In genomic region chr2:151605437-151605987, GRCm38 (mm10) we compare ENCODE assay signal across 9 mouse cellular contexts. TPM values are rescaled to one million over a fixed set of nuclear protein-coding genes. Genes with fewer than 3 reads are reported as not detected.
DNase-seq lines count a peak whose midpoint lies in the region; ATAC-seq lines count a peak whose summit lies in the region.
"Had no signal": no experiment of that assay in that cellular context is flagged by ENCODE, and none has a peak within 500 bp of the region (broad histone marks: within the 10 kb centered on the region; RNA-seq: fewer than 3 reads in every experiment).

No protein-coding gene starts in this region.

- H3K27ac ChIP-seq in heart, embryonic 15.5 days: no peak overlapping the region
- H3K27ac ChIP-seq: liver, embryonic 15.5 days had no signal

- no peak overlapping the region for H3K4me3 ChIP-seq in heart, embryonic 15.5 days
- H3K4me3 ChIP-seq: liver, embryonic 15.5 days had no signal

- WGBS in heart, embryonic 15.5 days: 35% methylated on average over 11 of the region's 11 CpGs

- DNase-seq in heart, adult 18-20 months: no peak
- DNase-seq in cerebellum, postnatal 10 days: peak; percentile 76 to 81
- DNase-seq in frontal cortex, postnatal 10 days (ENCODE audit: low spot score in 2 of 2): peak; percentile 65 to 77
- DNase-seq in layer of hippocampus, postnatal 14 days (ENCODE audit: low spot score in 2 of 2): peak; percentile 65 to 83
- no peak for DNase-seq in kidney, adult 18-20 months

- H3K36me3 ChIP-seq in heart, embryonic 15.5 days: no peaks in the 10 kb centered on the region
- H3K36me3 ChIP-seq: liver, embryonic 15.5 days had no signal

- no peaks in the 10 kb centered on the region for H3K9me3 ChIP-seq in heart, embryonic 15.5 days (replicated peaks)
- H3K9me3 ChIP-seq: liver, embryonic 15.5 days had no signal

- H3K9ac ChIP-seq in heart, embryonic 15.5 days: no peak overlapping the region
- H3K9ac ChIP-seq: liver, embryonic 15.5 days had no signal

- 0 out of 2 replicates have a peak, but pooled peaks have one; percentile 7 for ATAC-seq in heart, embryonic 15.5 days (replicated peaks; ENCODE audit: insufficient number of reproducible peaks, insufficient read depth, low FRiP score, low read depth)
- peak; percentile 71 for ATAC-seq in megakaryocyte progenitor cell, adult 5-6 weeks (replicated peaks; ENCODE audit: poor library complexity)
- ATAC-seq in erythroblast, adult 5-6 weeks (replicated peaks; ENCODE audit: low FRiP score, poor library complexity, severe bottlenecking): no peak

- peaks cover 13% of the 10 kb centered on the region; the same call in 1 of the 2 replicates for H3K27me3 ChIP-seq in heart, embryonic 15.5 days

- no peaks in the 10 kb centered on the region; the same call in 1 of the 2 replicates for H3K4me1 ChIP-seq in heart, embryonic 15.5 days (replicated peaks)
- H3K4me1 ChIP-seq: liver, embryonic 15.5 days had no signal

- H3K4me2 ChIP-seq in heart, embryonic 15.5 days: no peak overlapping the region
- H3K4me2 ChIP-seq: liver, embryonic 15.5 days had no signal

RNA-seq across cellular contexts. Expression of gene Snph, which starts 26.9 kb away (rescaled TPM):
- 0.18 and 0.25 TPM in 2 replicates for polyA plus RNA-seq in heart, embryonic 15.5 days (2015; fragmentation: Nextera tagmentation; extraction: Ambion mirVana)
- 1 to 10 TPM; 4.7 to 4.9 TPM for total RNA-seq in heart, adult 18-20 months (2021)
- 100 to 1,000 TPM; 303 to 326 TPM for total RNA-seq in layer of hippocampus, postnatal 14 days (2021)
- not detected in 2 replicates for total RNA-seq in megakaryocyte progenitor cell, adult 5-6 weeks (2015)
- not detected in 2 replicates for total RNA-seq in megakaryocyte progenitor cell, adult 5-6 weeks (2017)
- not detected in 2 replicates for total RNA-seq in erythroblast, adult 5-6 weeks (2015; ENCODE audit: low replicate concordance)
- total RNA-seq in erythroblast, adult 5-6 weeks (2017; ENCODE audit: low replicate concordance): not detected in 2 replicates

RNA-seq across cellular contexts. Expression of gene Sdcbp2, which starts 33.1 kb away (rescaled TPM):
- polyA plus RNA-seq in heart, embryonic 15.5 days (2015; fragmentation: Nextera tagmentation; extraction: Ambion mirVana): 1.9 and 2.0 TPM in 2 replicates
- total RNA-seq in heart, adult 18-20 months (2021): 1 to 10 TPM; 2.8 to 2.9 TPM
- 1 to 10 TPM in 1 of 2 experiments, under 1 TPM in 1; 0.81 to 1.9 TPM for total RNA-seq in layer of hippocampus, postnatal 14 days (2021)
- total RNA-seq in megakaryocyte progenitor cell, adult 5-6 weeks (2015): 0.10 and 0.22 TPM in 2 replicates
- total RNA-seq in megakaryocyte progenitor cell, adult 5-6 weeks (2017): not detected in 2 replicates
- total RNA-seq in erythroblast, adult 5-6 weeks (2015; ENCODE audit: low replicate concordance): not detected in 2 replicates
- total RNA-seq in erythroblast, adult 5-6 weeks (2017; ENCODE audit: low replicate concordance): not detected in 2 replicates

Comparison
In these comparisons a context has a peak if more than half of its experiments do, and no peak if none do; other contexts are left out.
1. DNase-seq: peak in cerebellum, postnatal 10 days (2 of 2), frontal cortex, postnatal 10 days (2 of 2) and layer of hippocampus, postnatal 14 days (2 of 2); none in heart, adult 18-20 months (0 of 2) and kidney, adult 18-20 months (single experiment).
2. RNA of gene Snph, which starts 26.9 kb away (total RNA-seq): 303 to 326 TPM in layer of hippocampus, postnatal 14 days; 4.7 to 4.9 TPM in heart, adult 18-20 months, not detected in megakaryocyte progenitor cell, adult 5-6 weeks and not detected in erythroblast, adult 5-6 weeks; every median in the first group is over 10 times any median in the second.